Mouse (Mus musculus): Measurements from ENCODE around the gene Vmn1r54.
A peak's percentile ranks its signal among the peaks of the same experiment; 100 is the strongest.
"Not testable (repeated sequence)": the region's sequence is repeated elsewhere in the genome, so short reads cannot be mapped to it uniquely, and the experiment has no call there.

The Vmn1r54 gene

GRCm38 (mm10) chr6:90246000-90246399, at the start of gene Vmn1r54:
Vmn1r54 (plus strand) TSS chr6:90246300.
- no peak for DNase-seq

- DNase-seq = not testable (repeated sequence)
Observed at GRCm38 (mm10) chr6:90202493-90202892, 43.6 kb upstream of the Vmn1r54 start, which contains the start of gene V1ra8. V1ra8 (plus strand) TSS chr6:90202793.

- DNase-seq = no peak
Observed at GRCm38 (mm10) chr6:90224338-90224737, 21.8 kb upstream of the Vmn1r54 start, which contains the start of gene Vmn1r53. Vmn1r53 (minus strand) TSS chr6:90224438.

GRCm38 (mm10) chr6:90232114-90232513, 14.0 kb upstream of the Vmn1r54 start:
- DNase-seq = not testable (repeated sequence)

- no peak for DNase-seq
Observed at GRCm38 (mm10) chr6:90232681-90233080, 13.4 kb upstream of the Vmn1r54 start.

GRCm38 (mm10) chr6:90244019-90244418, 2.1 kb upstream of the Vmn1r54 start:
- no peak for DNase-seq

GRCm38 (mm10) chr6:90288265-90288664, 42.2 kb downstream of the Vmn1r54 start:
- peak; percentile 20 to 28 for DNase-seq

GRCm38 (mm10) chr6:90300919-90301318, 54.8 kb downstream of the Vmn1r54 start, which contains the start of gene BC048671:
BC048671 (plus strand) TSS chr6:90301219.
- no peak for DNase-seq

- no peak for DNase-seq
Observed at GRCm38 (mm10) chr6:90306315-90306975, 60.3 kb downstream of the Vmn1r54 start.

GRCm38 (mm10) chr6:90308839-90309778, 63.0 kb downstream of the Vmn1r54 start:
- no peak for DNase-seq

- DNase-seq = no peak
Observed at GRCm38 (mm10) chr6:90315961-90316360, 69.9 kb downstream of the Vmn1r54 start.

- peak in 1 of 2 experiments; percentile 2 for DNase-seq
Observed at GRCm38 (mm10) chr6:90317510-90318258, 71.6 kb downstream of the Vmn1r54 start.

- peak in 1 of 2 experiments; percentile 1 for DNase-seq
Observed at GRCm38 (mm10) chr6:90319019-90319418, 72.9 kb downstream of the Vmn1r54 start.

- DNase-seq = peak in 1 of 2 experiments; percentile 21
Observed at GRCm38 (mm10) chr6:90319475-90320191, 73.5 kb downstream of the Vmn1r54 start.

- no peak for DNase-seq
Observed at GRCm38 (mm10) chr6:90320429-90320828, 74.3 kb downstream of the Vmn1r54 start.
